Mouse (Mus musculus): ENCODE results near the gene Gm5426. TPM values are rescaled to one million over a fixed set of nuclear protein-coding genes. Genes with fewer than 3 reads are reported as not detected.
"Not testable (repeated sequence)": the region's sequence is repeated elsewhere in the genome, so short reads cannot be mapped to it uniquely, and the experiment has no call there.

Gene Gm5426
- polyA plus RNA-seq, 1 experiment from 2014 or later, result not detected

DNA sequence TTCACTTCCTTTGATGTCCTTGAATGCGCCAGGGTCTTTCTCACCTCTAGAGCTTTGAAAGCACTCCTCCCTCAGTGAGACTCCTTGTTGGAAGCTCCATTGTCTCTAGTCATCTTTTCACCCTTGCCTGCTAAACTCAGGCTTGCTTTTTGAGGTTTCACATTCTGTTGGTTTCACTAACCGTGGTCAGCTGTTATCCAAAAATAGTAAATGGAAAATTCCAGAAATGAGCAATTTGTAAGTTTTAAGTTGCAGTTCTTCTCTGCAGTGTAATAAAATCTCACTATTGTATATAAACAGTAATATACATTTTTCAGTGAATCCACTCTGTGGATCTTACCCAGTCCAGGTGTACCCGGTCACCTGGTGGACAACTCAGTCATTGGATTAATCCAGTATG lies 21.1 kb upstream of the Gm5426 start:
- Histone ChIP-seq H3K27ac (no peak overlapping the region), H3K4me1 (no peaks in the 10 kb centered on the region), H3K9me3 (no peaks in the 10 kb centered on the region), H3K4me3 (no peak overlapping the region), H3K27me3 (no peaks in the 10 kb centered on the region), H3K36me3 (no peaks in the 10 kb centered on the region), H3K9ac (no peak overlapping the region), H3K4me2 (no peak overlapping the region)
- ATAC-seq (ENCODE audit: borderline replicate concordance, extremely low read depth, low FRiP score, low TSS enrichment), result no peak
- 77% methylated on average over 3 of the region's 3 CpGs for WGBS

DNA sequence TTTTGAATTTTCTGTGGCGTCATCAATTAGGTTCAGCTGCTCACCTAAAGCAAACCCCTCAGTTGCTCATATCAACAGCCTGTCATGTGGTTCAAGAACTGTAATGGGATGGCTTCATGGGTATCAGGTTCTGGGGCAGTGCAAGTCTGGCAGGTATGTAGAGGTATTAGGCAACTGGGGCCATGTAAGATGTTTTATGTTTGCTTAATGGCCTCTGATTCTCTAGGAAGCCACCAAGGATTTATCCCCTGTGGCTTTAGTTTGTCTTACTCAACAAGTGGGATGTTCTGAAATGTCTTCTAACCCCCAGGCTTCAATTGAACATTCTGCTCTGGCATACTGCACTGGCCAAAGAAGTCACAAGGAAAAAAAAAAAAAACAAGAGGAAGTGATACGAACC lies 15.6 kb upstream of the Gm5426 start:
- H3K4me3 ChIP-seq, result no peak overlapping the region
- H3K36me3 ChIP-seq, result no peaks in the 10 kb centered on the region
- no peak overlapping the region for H3K9ac ChIP-seq
- H3K27me3 ChIP-seq, result no peaks in the 10 kb centered on the region
- no peak overlapping the region for H3K4me2 ChIP-seq
- H3K9me3 ChIP-seq, result no peaks in the 10 kb centered on the region
- no peak overlapping the region for H3K27ac ChIP-seq
- WGBS, result 78% methylated on average over 2 of the region's 2 CpGs
- H3K4me1 ChIP-seq, result no peaks in the 10 kb centered on the region
- ATAC-seq (ENCODE audit: borderline replicate concordance, extremely low read depth, low FRiP score, low TSS enrichment), result no peak

DNA sequence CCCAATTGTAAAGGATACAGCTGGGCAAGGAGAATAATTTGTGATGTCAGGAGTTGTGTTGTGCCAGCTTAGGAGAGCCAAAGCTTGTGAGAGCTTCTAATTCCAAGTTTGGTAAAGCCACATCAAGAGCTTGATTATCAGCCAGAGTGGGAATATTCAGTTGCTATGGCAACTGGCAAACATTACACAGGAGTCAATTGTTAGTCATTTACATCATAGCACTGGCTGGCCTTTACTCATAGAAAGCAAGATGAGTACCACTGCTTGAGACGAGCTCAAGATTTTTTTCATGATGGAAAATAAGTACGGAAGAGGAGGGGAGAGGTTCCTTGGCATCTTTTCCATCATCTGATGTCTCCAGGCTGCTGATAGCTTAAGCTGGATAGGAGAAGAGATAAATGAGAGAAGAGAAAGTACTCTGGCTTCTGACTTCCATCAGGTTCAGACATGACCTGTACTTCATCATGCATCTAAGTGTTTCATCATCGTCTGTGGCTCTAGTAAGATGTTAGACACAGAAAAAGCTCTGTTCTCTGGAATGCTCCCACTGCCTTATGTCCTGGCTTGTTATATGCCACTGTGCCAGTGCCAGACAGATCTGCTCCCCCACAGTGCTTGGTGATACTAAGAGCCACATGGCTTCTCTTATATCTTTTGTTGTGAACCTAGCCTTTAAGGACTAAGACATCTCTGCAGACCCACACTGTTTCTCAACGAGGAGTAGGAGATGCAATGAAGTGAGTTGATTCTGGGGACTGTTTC lies 15.0 kb upstream of the Gm5426 start:
- Histone ChIP-seq H3K27ac (no peak overlapping the region), H3K4me2 (no peak overlapping the region), H3K9ac (no peak overlapping the region), H3K9me3 (no peaks in the 10 kb centered on the region), H3K4me1 (no peaks in the 10 kb centered on the region), H3K4me3 (no peak overlapping the region), H3K36me3 (no peaks in the 10 kb centered on the region), H3K27me3 (no peaks in the 10 kb centered on the region)
- 47% methylated on average over 4 of the region's 4 CpGs for WGBS
- ATAC-seq (ENCODE audit: borderline replicate concordance, extremely low read depth, low FRiP score, low TSS enrichment), result no peak

DNA sequence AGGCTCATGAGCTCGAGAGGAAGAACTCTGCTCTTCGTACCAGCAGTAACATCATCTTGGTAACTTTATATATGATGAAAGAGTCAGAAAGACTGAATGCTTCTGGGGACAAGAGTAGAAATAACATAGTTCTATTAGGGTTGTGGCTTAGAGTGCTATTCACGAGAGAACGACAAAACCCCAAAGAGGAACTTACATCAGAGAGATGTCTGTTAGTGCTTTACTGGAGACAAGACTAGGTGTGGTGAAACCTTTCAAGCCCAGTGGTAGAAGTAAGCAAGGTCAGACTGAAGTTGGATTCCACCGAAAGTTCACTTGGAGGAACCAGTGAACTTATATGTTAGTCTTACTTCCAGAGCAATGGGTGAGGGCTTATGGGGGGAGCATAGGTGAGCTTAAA lies 12.5 kb upstream of the Gm5426 start:
- Histone ChIP-seq H3K9me3 (no peaks in the 10 kb centered on the region), H3K4me3 (no peak overlapping the region)
- no peak for ATAC-seq (ENCODE audit: borderline replicate concordance, extremely low read depth, low FRiP score, low TSS enrichment)

DNA sequence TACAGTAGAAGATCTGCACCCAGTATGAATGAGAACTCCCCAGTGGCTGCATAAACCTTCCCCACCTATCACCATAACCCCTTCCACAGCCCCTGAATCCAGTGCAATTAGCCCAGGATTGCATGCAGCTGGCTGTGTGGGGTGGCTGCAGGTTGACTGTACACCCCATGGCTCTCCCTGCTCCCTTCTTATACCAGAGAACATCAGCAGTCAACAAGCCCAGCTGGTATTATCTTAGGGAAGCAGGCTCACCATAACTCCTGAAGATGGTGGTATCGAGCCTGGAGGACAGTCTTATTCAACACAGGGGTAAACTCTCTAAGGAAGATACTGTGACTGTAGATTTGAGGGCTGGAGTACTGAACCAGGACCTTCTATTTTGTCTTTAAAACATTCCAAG lies 12.1 kb upstream of the Gm5426 start:
- WGBS, result 86% methylated on average over 1 of the region's 1 CpGs
- Histone ChIP-seq H3K4me3 (no peak overlapping the region), H3K4me2 (no peak overlapping the region), H3K9ac (no peak overlapping the region), H3K27me3 (no peaks in the 10 kb centered on the region), H3K36me3 (no peaks in the 10 kb centered on the region), H3K9me3 (no peaks in the 10 kb centered on the region), H3K4me1 (no peaks in the 10 kb centered on the region), H3K27ac (no peak overlapping the region)
- ATAC-seq (ENCODE audit: borderline replicate concordance, extremely low read depth, low FRiP score, low TSS enrichment), result no peak

More for the DNA sequence above, 12.5 kb upstream of the Gm5426 start:
- H3K27ac ChIP-seq, result no peak overlapping the region
- H3K4me1 ChIP-seq, result no peaks in the 10 kb centered on the region
- no peaks in the 10 kb centered on the region for H3K27me3 ChIP-seq
- H3K4me2 ChIP-seq, result no peak overlapping the region
- H3K36me3 ChIP-seq, result no peaks in the 10 kb centered on the region
- H3K9ac ChIP-seq, result no peak overlapping the region
- 85% methylated on average over 5 of the region's 5 CpGs for WGBS

DNA sequence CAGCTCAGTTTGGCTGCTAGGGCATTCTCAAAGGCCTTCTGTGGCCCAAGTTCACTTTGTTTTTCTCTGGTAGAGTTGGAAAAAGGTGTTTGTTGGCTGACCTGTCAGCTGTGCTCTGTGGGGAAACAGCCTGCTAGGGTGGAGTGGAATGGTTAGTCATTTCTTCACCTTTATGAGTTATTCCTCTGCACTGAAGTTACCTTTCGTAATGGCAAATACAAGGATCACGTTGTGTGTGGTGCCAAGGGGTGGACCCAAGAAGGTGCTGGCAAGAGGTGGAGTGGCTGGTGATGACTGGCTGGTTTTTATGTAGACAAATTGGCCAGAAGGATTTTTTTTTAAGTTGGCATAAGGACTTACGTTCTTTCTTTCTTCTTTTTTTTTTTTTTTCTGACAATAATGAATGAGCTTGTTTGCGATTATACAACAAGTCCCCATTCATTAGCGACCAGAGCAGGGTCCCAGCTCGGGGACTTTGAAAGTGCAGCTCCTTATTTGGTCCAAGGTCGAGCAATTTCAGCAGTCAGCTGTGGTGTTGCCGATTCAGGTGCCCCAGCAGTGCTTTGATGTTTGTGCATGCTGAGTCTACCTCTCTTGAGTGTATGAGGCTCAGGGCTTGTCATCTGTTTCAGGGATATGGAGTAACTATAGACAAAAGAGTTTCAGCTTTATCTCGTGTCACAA lies 10.5 kb upstream of the Gm5426 start:
- ATAC-seq (ENCODE audit: borderline replicate concordance, extremely low read depth, low FRiP score, low TSS enrichment), result no peak
- H3K4me2 ChIP-seq, result no peak overlapping the region
- H3K4me1 ChIP-seq, result no peaks in the 10 kb centered on the region
- H3K9ac ChIP-seq, result no peak overlapping the region
- H3K9me3 ChIP-seq, result no peaks in the 10 kb centered on the region
- no peaks in the 10 kb centered on the region for H3K27me3 ChIP-seq
- 59% methylated on average over 9 of the region's 9 CpGs for WGBS
- no peak overlapping the region for H3K27ac ChIP-seq
- H3K36me3 ChIP-seq, result no peaks in the 10 kb centered on the region
- no peak overlapping the region for H3K4me3 ChIP-seq

DNA sequence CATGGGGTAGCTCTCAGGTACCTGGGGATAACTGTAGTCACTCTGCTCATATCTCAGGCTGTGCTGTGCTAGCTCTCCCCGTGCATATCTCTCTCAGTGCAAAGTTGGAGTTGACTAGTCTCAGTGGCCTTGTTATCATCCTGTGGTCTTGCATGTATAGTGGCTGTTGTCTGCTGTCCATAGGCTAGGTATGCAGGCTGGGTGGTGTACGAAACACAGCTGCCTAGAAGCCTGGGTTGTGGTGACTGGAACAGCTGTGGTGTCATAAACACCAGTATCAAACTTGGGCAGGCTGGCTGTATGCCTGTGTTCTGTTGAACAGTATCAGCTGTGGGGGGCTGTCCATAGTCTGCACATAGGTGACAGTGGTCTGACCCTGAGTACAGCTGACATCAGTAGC lies 7.2 kb upstream of the Gm5426 start:
- ATAC-seq (ENCODE audit: borderline replicate concordance, extremely low read depth, low FRiP score, low TSS enrichment), result no peak; the same call in 1 of the 2 replicates
- H3K4me3 ChIP-seq, result no peak overlapping the region
- WGBS, result 45% methylated on average over 2 of the region's 2 CpGs
- H3K27me3 ChIP-seq, result no peaks in the 10 kb centered on the region
- H3K4me1 ChIP-seq, result no peaks in the 10 kb centered on the region
- no peaks in the 10 kb centered on the region for H3K36me3 ChIP-seq
- H3K4me2 ChIP-seq, result no peak overlapping the region
- no peaks in the 10 kb centered on the region for H3K9me3 ChIP-seq
- H3K27ac ChIP-seq, result no peak overlapping the region
- no peak overlapping the region for H3K9ac ChIP-seq

DNA sequence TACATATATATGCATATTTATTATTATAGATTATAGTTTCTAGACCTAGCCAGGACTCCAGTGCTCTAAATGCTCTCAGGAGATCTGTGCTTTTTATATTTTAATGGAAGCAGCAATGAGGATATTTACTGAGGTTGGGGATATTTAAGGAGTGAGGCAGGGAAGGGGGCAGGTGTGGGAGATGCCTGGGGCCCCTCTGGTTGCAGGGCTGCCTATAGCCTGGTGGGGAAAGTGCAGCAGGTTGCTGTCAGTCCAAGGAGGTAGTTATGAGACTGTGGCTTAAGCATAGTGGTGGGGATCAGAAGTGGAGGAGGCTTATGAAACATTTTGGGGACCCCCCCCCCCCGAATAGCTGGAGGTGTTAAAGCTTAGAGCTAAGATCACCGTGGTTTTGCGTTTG lies 6.0 kb upstream of the Gm5426 start:
- ATAC-seq (ENCODE audit: borderline replicate concordance, extremely low read depth, low FRiP score, low TSS enrichment), result no peak
- Histone ChIP-seq H3K4me3 (no peak overlapping the region), H3K27ac (no peak overlapping the region), H3K9me3 (no peaks in the 10 kb centered on the region), H3K4me2 (no peak overlapping the region), H3K9ac (no peak overlapping the region), H3K27me3 (no peaks in the 10 kb centered on the region), H3K36me3 (no peaks in the 10 kb centered on the region), H3K4me1 (no peaks in the 10 kb centered on the region)
- WGBS, result 78% methylated on average over 3 of the region's 3 CpGs

DNA sequence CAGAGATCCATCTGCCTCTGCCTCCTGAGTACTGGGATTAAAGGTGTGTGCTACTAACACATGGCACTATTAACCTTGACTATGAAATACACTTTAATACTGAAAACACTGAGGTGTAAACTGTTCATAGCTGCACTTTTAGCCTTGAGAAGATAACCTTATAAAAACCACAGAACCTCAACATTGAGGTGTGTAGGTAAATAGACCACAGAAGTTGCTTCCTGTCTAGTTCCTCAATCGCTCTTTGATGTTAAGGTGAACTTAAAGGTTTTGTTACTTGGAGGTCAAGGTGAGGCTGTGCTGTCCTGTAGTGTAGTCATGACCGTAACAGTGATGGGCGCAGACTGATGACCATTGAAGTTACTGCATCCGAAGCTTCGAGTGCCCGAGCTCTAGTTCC lies 5.3 kb upstream of the Gm5426 start:
- Histone ChIP-seq H3K4me1 (no peaks in the 10 kb centered on the region), H3K9me3 (no peaks in the 10 kb centered on the region), H3K36me3 (no peaks in the 10 kb centered on the region), H3K27me3 (no peaks in the 10 kb centered on the region), H3K27ac (no peak overlapping the region), H3K9ac (no peak overlapping the region), H3K4me2 (no peak overlapping the region), H3K4me3 (no peak overlapping the region)
- ATAC-seq (ENCODE audit: borderline replicate concordance, extremely low read depth, low FRiP score, low TSS enrichment), result no peak
- 86% methylated on average over 6 of the region's 6 CpGs for WGBS

DNA sequence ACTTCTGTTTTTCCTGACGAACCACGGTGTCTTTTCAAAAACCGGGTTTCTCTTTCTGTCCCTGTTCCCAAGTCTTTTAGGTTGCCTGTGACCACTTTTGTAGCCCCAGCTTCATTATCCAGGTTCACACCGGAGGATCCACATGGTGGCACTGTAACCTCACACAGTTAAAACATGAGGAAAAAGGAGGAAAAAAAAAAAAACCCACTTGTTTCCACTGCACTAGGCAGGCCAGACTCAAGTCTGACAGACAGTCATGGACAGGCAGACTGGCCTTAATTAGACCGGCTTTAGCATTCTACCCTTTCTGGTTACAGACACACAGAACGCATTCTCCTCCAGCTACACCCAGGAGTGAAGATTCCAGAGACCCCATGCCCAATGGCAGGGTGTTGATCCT lies 4.2 kb upstream of the Gm5426 start:
- WGBS, result 33% methylated on average over 6 of the region's 6 CpGs
- no peaks in the 10 kb centered on the region for H3K9me3 ChIP-seq
- H3K9ac ChIP-seq, result no peak overlapping the region
- H3K4me2 ChIP-seq, result no peak overlapping the region
- H3K27me3 ChIP-seq, result no peaks in the 10 kb centered on the region
- no peak overlapping the region for H3K4me3 ChIP-seq
- ATAC-seq (ENCODE audit: borderline replicate concordance, extremely low read depth, low FRiP score, low TSS enrichment), result no peak
- no peaks in the 10 kb centered on the region for H3K36me3 ChIP-seq
- no peaks in the 10 kb centered on the region for H3K4me1 ChIP-seq
- H3K27ac ChIP-seq, result no peak overlapping the region

DNA sequence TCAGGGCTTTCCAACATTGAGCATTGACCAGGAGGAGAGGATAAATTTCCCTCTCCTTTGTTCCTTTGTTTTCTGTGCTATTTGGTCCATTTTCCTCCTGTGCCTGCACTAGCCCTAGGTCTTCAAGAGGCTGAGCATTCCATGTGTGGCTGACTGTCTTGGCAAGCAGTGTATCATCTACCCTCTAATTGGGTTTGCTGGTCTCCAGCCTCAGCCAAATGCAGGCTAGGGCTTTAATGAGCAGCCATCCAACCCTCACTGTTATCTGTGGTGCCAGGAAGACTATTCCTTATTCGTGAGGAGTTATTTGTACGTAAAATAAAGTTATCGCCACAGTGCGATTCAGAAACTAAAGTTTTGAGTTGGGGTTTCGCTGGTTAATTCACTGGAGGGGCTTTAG lies 2.2 kb downstream of the Gm5426 start:
- H3K36me3 ChIP-seq, result no peaks in the 10 kb centered on the region
- no peaks in the 10 kb centered on the region for H3K4me1 ChIP-seq
- ATAC-seq (ENCODE audit: borderline replicate concordance, extremely low read depth, low FRiP score, low TSS enrichment), result no peak
- WGBS, result 82% methylated on average over 5 of the region's 5 CpGs
- H3K27ac ChIP-seq, result no peak overlapping the region
- H3K9ac ChIP-seq, result no peak overlapping the region
- H3K27me3 ChIP-seq, result no peaks in the 10 kb centered on the region
- no peak overlapping the region for H3K4me3 ChIP-seq
- no peak overlapping the region for H3K4me2 ChIP-seq
- no peaks in the 10 kb centered on the region for H3K9me3 ChIP-seq

DNA sequence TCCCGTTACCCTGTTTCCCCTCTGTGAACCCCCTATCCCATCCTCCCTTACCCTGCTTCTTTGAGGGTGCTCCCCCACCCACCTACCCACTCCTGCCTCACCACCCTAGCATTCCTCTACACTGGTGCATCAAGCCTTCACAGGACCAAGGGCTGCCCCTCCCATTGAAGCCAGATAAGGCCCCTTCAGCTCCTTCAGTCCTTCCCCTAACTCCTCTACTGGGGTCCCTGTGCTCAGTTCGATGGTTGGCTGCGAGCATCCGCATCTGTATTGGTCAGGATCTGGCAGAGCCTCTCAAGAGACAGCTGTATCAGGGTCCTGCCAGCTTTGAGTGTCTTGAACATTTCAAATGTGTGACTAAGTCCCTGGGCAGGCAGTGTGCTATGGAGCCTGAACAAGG lies 2.9 kb downstream of the Gm5426 start:
- not testable (repeated sequence) for H3K9ac ChIP-seq; H3K27ac ChIP-seq; H3K4me1 ChIP-seq; H3K4me3 ChIP-seq; H3K36me3 ChIP-seq; H3K27me3 ChIP-seq; ATAC-seq (ENCODE audit: borderline replicate concordance, extremely low read depth, low FRiP score, low TSS enrichment); H3K9me3 ChIP-seq; H3K4me2 ChIP-seq
- WGBS, result 76% methylated on average over 4 of the region's 4 CpGs

Data from lung, embryonic 15.5 days (tissue).